15 mouse cellular contexts compared by ENCODE assay signal in the genomic region with DNA sequence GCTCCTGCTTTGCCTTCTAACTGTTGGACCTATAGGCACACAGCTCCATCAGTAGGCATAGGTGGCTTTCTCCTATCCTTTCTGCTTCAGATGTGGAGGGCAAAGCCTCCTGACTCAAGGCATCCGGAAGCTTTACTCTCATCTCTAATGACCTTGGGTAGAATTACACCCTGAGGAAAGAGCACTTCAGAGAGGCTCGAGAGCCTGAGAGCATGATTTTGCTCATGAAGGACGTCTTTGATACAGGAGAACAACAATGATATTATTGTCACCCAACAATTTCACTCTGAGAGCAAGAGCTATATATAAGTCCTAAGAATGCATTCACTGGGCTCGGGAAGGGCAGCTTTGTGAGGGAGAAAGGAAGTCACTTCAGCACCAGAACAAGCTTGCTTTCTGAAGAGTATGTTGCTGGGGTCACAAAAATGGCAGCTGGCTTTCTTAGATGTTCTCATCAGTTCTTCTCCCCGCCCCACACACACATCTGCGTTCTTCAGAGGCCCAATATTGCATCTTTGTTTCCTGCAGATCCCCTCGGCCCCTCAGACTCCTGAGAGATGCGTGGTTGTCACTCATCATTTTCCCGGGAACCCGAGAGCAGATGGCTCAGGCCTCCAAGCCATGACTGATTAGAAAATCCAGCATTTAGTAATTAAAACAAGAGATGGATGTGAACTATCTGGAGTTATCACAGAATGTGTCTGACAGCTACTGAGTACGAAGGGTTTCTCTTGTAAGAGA.
DNase-seq lines count a peak whose midpoint lies in the region; ATAC-seq lines count a peak whose summit lies in the region.
"Had no signal": no experiment of that assay in that cellular context is flagged by ENCODE, and none has a peak within 500 bp of the region (broad histone marks: within the 10 kb centered on the region; RNA-seq: fewer than 3 reads in every experiment).

No protein-coding gene starts in this region.

- peak overlapping the region; percentile 68 for H3K27ac ChIP-seq in heart, embryonic 16.5 days (ENCODE audit: low read length)
- peak overlapping the region; percentile 54 for H3K27ac ChIP-seq in lung, embryonic 16.5 days (ENCODE audit: low read length)
- H3K27ac ChIP-seq in hindbrain, embryonic 12.5 days = peak overlapping the region; percentile 55

- H3K9me3 ChIP-seq in heart, embryonic 16.5 days (replicated peaks; ENCODE audit: control insufficient read depth, low read length) = no peaks in the 10 kb centered on the region
- H3K9me3 ChIP-seq in lung, embryonic 16.5 days (ENCODE audit: control insufficient read depth, low read length) = no peaks in the 10 kb centered on the region; the same call in 1 of the 2 replicates
- no peaks in the 10 kb centered on the region for H3K9me3 ChIP-seq in hindbrain, embryonic 12.5 days (replicated peaks)

- H3K36me3 ChIP-seq in heart, embryonic 16.5 days (ENCODE audit: control insufficient read depth, insufficient read depth) = no peaks in the 10 kb centered on the region
- no peaks in the 10 kb centered on the region for H3K36me3 ChIP-seq in lung, embryonic 16.5 days (ENCODE audit: control insufficient read depth, insufficient read depth, low read length)
- no peaks in the 10 kb centered on the region for H3K36me3 ChIP-seq in hindbrain, embryonic 12.5 days
- H3K36me3 ChIP-seq: G1E had no signal

- H3K4me3 ChIP-seq in heart, embryonic 16.5 days (ENCODE audit: low read length) = no peak overlapping the region
- no peak overlapping the region for H3K4me3 ChIP-seq in lung, embryonic 16.5 days (ENCODE audit: low read length)
- H3K4me3 ChIP-seq in hindbrain, embryonic 12.5 days = no peak overlapping the region

- H3K4me1 ChIP-seq in heart, embryonic 16.5 days (ENCODE audit: control insufficient read depth, insufficient read depth, low read length) = peaks cover 12% of the 10 kb centered on the region
- H3K4me1 ChIP-seq in lung, embryonic 16.5 days (replicated peaks; ENCODE audit: control insufficient read depth, insufficient read depth, low read length) = 0 out of 2 replicates have a peak, but pooled peaks cover 3% of the 10 kb centered on the region
- peaks cover 4% of the 10 kb centered on the region; the same call in 1 of the 2 replicates for H3K4me1 ChIP-seq in hindbrain, embryonic 12.5 days

- DNase-seq in heart, adult 18-20 months = no peak
- no peak for DNase-seq in lung, postnatal 14 days
- peak; percentile 23 for DNase-seq in embryo, embryonic 10.5 days (ENCODE audit: low spot score)
- DNase-seq in retina, postnatal 1 day = no peak
- DNase-seq: adrenal gland, postnatal 10 days; cerebellum, postnatal 14 days; gastrocnemius, postnatal 14 days; kidney, adult 2 months; kidney, postnatal 36 days; liver had no signal

- no peaks in the 10 kb centered on the region for H3K27me3 ChIP-seq in heart, embryonic 16.5 days (ENCODE audit: control insufficient read depth, insufficient read depth, low read length)
- no peaks in the 10 kb centered on the region for H3K27me3 ChIP-seq in lung, embryonic 16.5 days (ENCODE audit: control insufficient read depth, insufficient read depth, low read depth, low read length)
- H3K27me3 ChIP-seq in hindbrain, embryonic 12.5 days = no peaks in the 10 kb centered on the region

- H3K4me2 ChIP-seq in heart, embryonic 16.5 days (ENCODE audit: low read depth, low read length) = no peak overlapping the region
- no peak overlapping the region for H3K4me2 ChIP-seq in lung, embryonic 16.5 days (ENCODE audit: low read depth, low read length)
- no peak overlapping the region for H3K4me2 ChIP-seq in hindbrain, embryonic 12.5 days (replicated peaks)

- H3K9ac ChIP-seq in heart, embryonic 16.5 days (ENCODE audit: low read length) = no peak overlapping the region
- H3K9ac ChIP-seq in lung, embryonic 16.5 days (ENCODE audit: low read length) = no peak overlapping the region
- H3K9ac ChIP-seq in hindbrain, embryonic 12.5 days = no peak overlapping the region

- WGBS in heart, embryonic 16.5 days = 51% methylated on average over 11 of the region's 11 CpGs
- 53% methylated on average over 11 of the region's 11 CpGs for WGBS in lung, embryonic 16.5 days
- 50% methylated on average over 11 of the region's 11 CpGs for WGBS in hindbrain, embryonic 12.5 days

- peak; percentile 55; the same call in 1 of the 2 replicates for ATAC-seq in heart, embryonic 16.5 days (replicated peaks; ENCODE audit: extremely low read depth, insufficient read depth, low FRiP score)
- ATAC-seq in lung, embryonic 16.5 days (ENCODE audit: low read depth) = peak; percentile 68
- peak; percentile 52; the same call in 1 of the 2 replicates for ATAC-seq in hindbrain, embryonic 12.5 days (ENCODE audit: low FRiP score)
- ATAC-seq: forebrain, embryonic 16.5 days had no signal
